Mouse (Mus musculus) heart, postnatal 0 days (tissue): ENCODE results near the gene Adgrg5. TPM values are rescaled to one million over a fixed set of nuclear protein-coding genes. Genes with fewer than 3 reads are reported as not detected.

ENCODE experiments used
- ATAC-seq: fragments of 200-750 bp; cut with Nextera tagmentation; 2 replicates; pipeline ENCODE4 v1.8.0; 2017; ENCODE audit warnings: low read depth, moderate number of reproducible peaks, moderate library complexity; ENCODE audit not compliant: insufficient read depth
- DNase-seq: peaks from one replicate; pipeline ENCODE4 v3.0.0-alpha.2; 2016; ENCODE audit warnings: low spot score
- H3K27ac ChIP-seq: fragments of 300-500 bp; sonication (generic); 2 replicates; pipeline ENCODE4 v1.5.1; 2014; ENCODE audit warnings: low read depth, mild to moderate bottlenecking
- H3K27me3 ChIP-seq: fragments of 300-500 bp; sonication (generic); 2 replicates; pipeline ENCODE4 v1.6.1; 2014; ENCODE audit warnings: low read length, mixed read lengths; ENCODE audit not compliant: control insufficient read depth, insufficient read depth
- H3K36me3 ChIP-seq: fragments of 300-500 bp; sonication (generic); replicated peaks from 2 replicates; pipeline ENCODE4 v1.6.1; 2014; ENCODE audit warnings: low read length, mixed read lengths; ENCODE audit not compliant: control insufficient read depth, insufficient read depth
- H3K4me1 ChIP-seq: fragments of 300-500 bp; sonication (generic); 2 replicates; pipeline ENCODE4 v1.6.1; 2014; ENCODE audit warnings: antibody characterized with exemption; ENCODE audit not compliant: control insufficient read depth, insufficient read depth
- H3K4me2 ChIP-seq: fragments of 300-500 bp; sonication (generic); 2 replicates; pipeline ENCODE4 v1.6.1; 2014; ENCODE audit warnings: low read depth, mild to moderate bottlenecking, low read length, moderate library complexity
- H3K4me3 ChIP-seq: fragments of 300-500 bp; sonication (generic); 2 replicates; pipeline ENCODE4 v1.5.1; 2014; ENCODE audit warnings: low read depth, low read length
- H3K9ac ChIP-seq: fragments of 300-500 bp; sonication (generic); replicated peaks from 2 replicates; pipeline ENCODE4 v1.6.1; 2014; ENCODE audit warnings: low read depth, low read length, mixed read lengths
- H3K9me3 ChIP-seq: fragments of 300-500 bp; sonication (generic); replicated peaks from 2 replicates; pipeline ENCODE4 v1.6.1; 2016; ENCODE audit warnings: low read length; ENCODE audit not compliant: control insufficient read depth
- CTCF ChIP-seq: IDR thresholded peaks from 2 replicates; pipeline ENCODE4 v1.5.1; 2016; ENCODE audit warnings: antibody characterized with exemption, control low read depth, low read depth
- EP300 ChIP-seq: IDR thresholded peaks from 2 replicates; pipeline ENCODE4 v1.6.1; 2016; ENCODE audit warnings: antibody characterized with exemption, low read depth
- WGBS: fragments of 180-500 bp; shearing (Covaris S2); extraction: QIAGEN DNeasy Blood & Tissue Kit; methylation state at CpG from one replicate; pipeline ENCODE4 v1.1.7; 2014; 5-methylcytosine and 5-hydroxymethylcytosine counted together
- polyA plus RNA-seq: library from polyadenylated mRNA; unstranded; fragments of >200 nt; fragmentation: Nextera tagmentation; extraction: Ambion mirVana; gene quantifications from 2 replicates; pipeline ENCODE4 v1.2.1, GENCODE M21; 2015
- total RNA-seq: library from RNA; depleted of rRNA; stranded (reverse); fragments of >200 nt; gene quantifications from 2 replicates; pipeline ENCODE4 v1.2.3, GENCODE M21; 2014; ENCODE audit warnings: low replicate concordance

The Adgrg5 gene
- total and polyA plus RNA-seq, 2 experiments from 2014 or later, result 0.15 TPM; not detected in 1

DNA sequence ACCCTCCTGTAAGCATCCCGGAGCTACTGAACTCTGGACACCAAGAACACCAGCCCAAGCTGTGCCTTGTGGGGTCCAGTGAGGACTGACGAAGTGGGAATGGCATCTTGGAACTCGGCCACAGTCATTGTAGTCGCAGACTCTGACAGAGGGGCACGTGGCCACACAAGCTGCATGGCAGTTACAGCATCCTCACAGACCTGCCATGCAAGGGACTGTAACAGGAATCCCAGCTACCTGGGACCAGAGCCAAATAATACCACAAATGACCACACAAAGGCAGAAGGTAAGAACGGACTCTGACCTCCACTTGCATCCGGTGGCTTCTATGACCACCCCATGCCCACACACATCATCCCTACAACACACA lies 30.9 kb downstream of the Adgrg5 start:
- Histone ChIP-seq H3K36me3 (no peaks in the 10 kb centered on the region), H3K4me1 (peaks cover 16% of the 10 kb centered on the region), H3K4me2 (no peak overlapping the region), H3K4me3 (no peak overlapping the region), H3K27me3 (no peaks in the 10 kb centered on the region), H3K9ac (no peak overlapping the region), H3K27ac (peak overlapping the region; percentile 78), H3K9me3 (no peaks in the 10 kb centered on the region)
- ATAC-seq (peak; percentile 92), DNase-seq (peak; percentile 84)
- TF ChIP-seq CTCF (no peak), EP300 (no peak)
- 17% methylated on average over 7 of the region's 7 CpGs for WGBS

DNA sequence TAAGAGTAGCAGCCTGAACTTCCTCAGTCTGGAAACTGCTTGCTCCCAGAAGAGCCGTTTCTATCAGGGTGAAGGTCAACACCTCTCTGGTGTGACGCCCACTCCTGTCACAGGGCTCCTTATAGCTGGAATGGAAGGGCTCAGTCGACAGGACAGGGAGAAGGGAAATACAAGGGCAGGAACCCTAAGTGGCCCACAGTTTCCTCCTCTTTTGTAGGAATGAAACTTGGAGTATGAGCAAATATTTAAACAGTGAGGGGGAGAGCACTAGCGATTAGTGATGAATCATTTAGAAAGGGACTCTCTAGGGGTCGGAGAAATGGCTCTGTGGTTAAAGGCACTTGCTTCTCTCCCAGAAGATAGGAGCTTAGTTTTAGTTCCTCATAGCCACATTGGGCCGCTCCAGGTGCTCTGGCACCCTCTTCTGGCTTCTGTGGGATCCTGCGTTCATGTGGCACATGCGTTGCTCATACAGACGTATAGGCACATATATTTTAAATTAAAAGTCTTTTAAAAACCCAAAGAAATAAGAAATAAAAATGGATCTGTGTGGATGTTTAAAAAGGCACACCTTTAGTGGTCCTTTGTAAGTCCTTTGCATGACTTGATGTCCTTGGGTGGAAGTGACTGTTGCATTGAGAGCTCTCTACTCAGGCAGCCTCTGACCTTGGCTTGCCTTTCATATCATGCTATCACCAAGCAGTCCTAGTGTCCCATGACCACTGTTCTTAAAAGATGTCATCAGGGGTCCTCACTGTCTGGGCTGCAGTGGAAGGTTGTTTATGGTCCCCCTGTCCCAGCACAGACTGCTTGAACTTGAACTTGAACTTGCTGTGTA lies 31.6 kb downstream of the Adgrg5 start:
- no peaks in the 10 kb centered on the region for H3K36me3 ChIP-seq
- TF ChIP-seq CTCF (peak; percentile 55), EP300 (no peak)
- DNase-seq (peak; percentile 33), ATAC-seq (peak; percentile 31)
- no peaks in the 10 kb centered on the region for H3K9me3 ChIP-seq
- H3K27ac ChIP-seq, result peak overlapping the region; percentile 78
- peaks cover 16% of the 10 kb centered on the region for H3K4me1 ChIP-seq
- WGBS, result 17% methylated on average over 9 of the region's 9 CpGs
- H3K9ac ChIP-seq, result no peak overlapping the region
- H3K4me3 ChIP-seq, result no peak overlapping the region
- no peaks in the 10 kb centered on the region for H3K27me3 ChIP-seq
- H3K4me2 ChIP-seq, result no peak overlapping the region

DNA sequence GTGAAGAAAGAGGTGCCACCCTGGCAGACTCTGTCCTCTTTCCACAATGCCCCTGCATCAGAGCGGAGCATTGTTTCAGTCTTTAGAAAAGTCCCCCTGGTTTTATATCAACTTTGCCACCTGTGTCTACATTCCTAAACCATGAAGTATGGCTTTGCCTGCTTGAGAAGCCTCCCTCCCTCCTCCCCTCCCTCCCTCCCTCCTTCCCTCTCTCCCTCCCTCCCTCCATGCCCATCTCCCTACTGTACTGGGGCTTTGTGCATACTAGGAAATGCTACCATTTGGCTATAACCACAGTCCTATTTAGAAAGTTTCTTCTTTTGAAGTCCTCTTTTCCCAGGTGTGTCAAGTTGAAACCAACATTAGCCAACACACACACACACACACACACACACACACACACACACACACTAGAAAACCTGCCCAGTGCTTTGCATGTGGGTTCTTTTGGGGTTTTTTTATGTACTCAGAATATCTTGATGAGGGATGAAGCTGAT lies 32.6 kb downstream of the Adgrg5 start:
- DNase-seq (no peak), ATAC-seq (no peak)
- no peak overlapping the region for H3K4me3 ChIP-seq
- TF ChIP-seq EP300, result no peak
- no peak for TF ChIP-seq CTCF
- WGBS, result 75% methylated on average over 1 of the region's 1 CpGs
- no peaks in the 10 kb centered on the region for H3K9me3 ChIP-seq
- H3K4me2 ChIP-seq, result no peak overlapping the region
- no peak overlapping the region for H3K27ac ChIP-seq
- no peak overlapping the region for H3K9ac ChIP-seq
- no peaks in the 10 kb centered on the region for H3K27me3 ChIP-seq
- no peaks in the 10 kb centered on the region for H3K36me3 ChIP-seq
- peaks cover 16% of the 10 kb centered on the region for H3K4me1 ChIP-seq

DNA sequence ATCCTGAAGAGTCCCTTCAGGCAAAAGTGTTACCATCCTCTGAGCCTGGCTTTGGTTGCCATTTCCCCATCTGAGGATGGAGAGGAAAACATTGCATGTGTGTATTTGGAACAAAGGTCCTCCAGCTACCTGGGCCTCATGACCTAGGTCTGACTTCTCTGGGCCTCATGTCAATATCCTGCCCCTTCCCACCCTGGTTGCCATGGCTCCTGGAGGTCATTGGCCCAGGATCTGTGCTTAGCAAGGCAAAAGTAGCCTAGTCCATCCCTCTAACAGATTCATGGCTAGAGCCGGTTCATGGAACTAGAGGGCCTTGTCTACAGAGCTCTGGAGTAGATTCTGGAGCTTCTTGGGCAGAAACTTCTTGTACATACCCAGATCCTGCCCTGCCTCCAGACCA lies 38.7 kb downstream of the Adgrg5 start:
- no peak overlapping the region for H3K9ac ChIP-seq
- no peak overlapping the region for H3K4me2 ChIP-seq
- H3K9me3 ChIP-seq, result no peaks in the 10 kb centered on the region
- H3K27me3 ChIP-seq, result no peaks in the 10 kb centered on the region
- H3K36me3 ChIP-seq, result no peaks in the 10 kb centered on the region
- H3K4me1 ChIP-seq, result peaks cover 3% of the 10 kb centered on the region; the same call in 1 of the 2 replicates
- DNase-seq, result no peak
- no peak for ATAC-seq
- TF ChIP-seq EP300 (no peak), CTCF (no peak)
- 91% methylated on average over 1 of the region's 1 CpGs for WGBS
- H3K27ac ChIP-seq, result no peak overlapping the region
- H3K4me3 ChIP-seq, result no peak overlapping the region

DNA sequence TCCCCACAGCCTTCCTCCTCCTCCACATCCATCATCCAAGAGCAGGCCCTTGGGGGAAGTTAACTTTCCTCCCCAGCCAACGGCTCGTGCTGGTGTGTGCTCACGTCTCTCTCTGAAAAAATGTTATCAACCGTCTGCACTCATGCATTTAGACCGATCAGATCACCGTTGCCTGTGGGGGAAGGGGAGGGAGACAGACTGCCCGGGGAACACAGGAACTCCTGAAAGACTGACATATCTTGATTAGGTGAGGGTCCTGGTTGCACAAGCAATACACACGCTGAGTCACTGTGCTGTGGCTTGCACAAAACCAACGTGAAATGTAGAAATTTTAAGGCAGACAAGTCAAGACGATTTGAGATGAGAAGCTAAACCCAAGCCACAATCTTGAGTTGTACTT lies 41.3 kb downstream of the Adgrg5 start:
- TF ChIP-seq CTCF (no peak), EP300 (no peak)
- Histone ChIP-seq H3K9me3 (no peaks in the 10 kb centered on the region), H3K4me1 (peaks cover 12% of the 10 kb centered on the region; the same call in 1 of the 2 replicates), H3K36me3 (no peaks in the 10 kb centered on the region), H3K27ac (no peak overlapping the region), H3K9ac (no peak overlapping the region), H3K4me3 (no peak overlapping the region), H3K27me3 (no peaks in the 10 kb centered on the region), H3K4me2 (no peak overlapping the region)
- DNase-seq (no peak), ATAC-seq (no peak)
- WGBS, result 14% methylated on average over 10 of the region's 10 CpGs
